In genomic region chr12:61081289-61081688, GRCm38 (mm10) we compare ENCODE assay signal across 20 mouse cellular contexts.
DNase-seq lines count a peak whose midpoint lies in the region; ATAC-seq lines count a peak whose summit lies in the region.
"Had no signal": no experiment of that assay in that cellular context is flagged by ENCODE, and none has a peak within 500 bp of the region (broad histone marks: within the 10 kb centered on the region; RNA-seq: fewer than 3 reads in every experiment).

No protein-coding gene starts in this region.

- DNase-seq in cerebellum, adult 9-11 months = no peak
- peak; percentile 6 for DNase-seq in retina, adult 2 months (ENCODE audit: low read depth, low spot score)
- peak; percentile 58 for DNase-seq in retina, postnatal 1 day
- DNase-seq in layer of hippocampus, postnatal 25 days (ENCODE audit: extremely low spot score in 1 of 2, low spot score in 1 of 2) = no peak
- no peak for DNase-seq in MN1 (ENCODE audit: low spot score)
- DNase-seq: adrenal gland, adult 8-10 months; adrenal gland, postnatal 14 days; adrenal gland, postnatal 36 days; B cell, adult 2 months; cerebellum, adult 11-12 months; cerebellum, adult 9-10 months; cerebellum, postnatal 14 days; cerebellum, postnatal 36 days; embryo, embryonic 11 days; forebrain, postnatal 0 days had no signal

- peak; percentile 66; the same call in 1 of the 2 replicates for ATAC-seq in cerebellum, adult (ENCODE audit: insufficient number of reproducible peaks, low FRiP score, low TSS enrichment)
- ATAC-seq: activated CD4-positive, CD25-positive, alpha-beta regulatory T cell, adult 4 months; CD4-positive, CD25-positive, alpha-beta regulatory T cell, adult 4 months; forebrain, embryonic 14.5 days; forebrain, postnatal 0 days; Patski had no signal

Comparison
In these comparisons a context has a peak if more than half of its experiments do, and no peak if none do; other contexts are left out.
1. DNase-seq: peak in retina, adult 2 months (single experiment) and retina, postnatal 1 day (single experiment); none in cerebellum, adult 9-11 months (single experiment), layer of hippocampus, postnatal 25 days (0 of 2) and MN1 (single experiment).